Mouse (Mus musculus): Measurements from ENCODE around the gene Eln.

DNA sequence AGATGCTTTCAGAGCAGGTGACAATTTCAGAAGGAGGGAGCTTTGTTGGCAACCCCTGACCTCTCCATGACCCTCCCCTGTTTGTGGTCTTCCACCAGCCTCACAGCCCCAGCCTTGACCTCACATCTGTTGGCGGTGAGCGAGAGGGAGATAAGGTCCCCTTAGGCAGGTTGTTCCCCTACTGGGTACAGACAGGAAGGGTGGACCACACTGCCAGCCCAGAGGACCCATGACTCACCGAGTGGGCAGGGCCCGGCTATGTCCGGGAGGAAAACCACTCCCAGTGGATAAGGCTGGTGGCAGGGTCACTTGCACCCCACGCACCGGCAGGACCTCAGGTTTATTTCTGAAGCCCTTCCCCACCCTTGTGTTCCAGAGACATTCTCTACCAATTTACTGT is 22.1 kb upstream of the Eln start:
- TF ChIP-seq POLR2A (IDR thresholded peaks at IDR 0.05; ENCODE audit: extremely low read depth, insufficient read depth, low read length): no peak
- no peak for TF ChIP-seq CTCF (IDR thresholded peaks at IDR 0.05; ENCODE audit: low read depth, low read length)

Measured in liver, adult 2 months (tissue).